Mouse (Mus musculus): ENCODE measurements at regions not wholly inside any gene's neighbourhood (a gene's known extent, or its start where the extent isn't known, plus 50 kb on each side); places are given as distances from the start of the nearest gene placed in this dataset.

DNA sequence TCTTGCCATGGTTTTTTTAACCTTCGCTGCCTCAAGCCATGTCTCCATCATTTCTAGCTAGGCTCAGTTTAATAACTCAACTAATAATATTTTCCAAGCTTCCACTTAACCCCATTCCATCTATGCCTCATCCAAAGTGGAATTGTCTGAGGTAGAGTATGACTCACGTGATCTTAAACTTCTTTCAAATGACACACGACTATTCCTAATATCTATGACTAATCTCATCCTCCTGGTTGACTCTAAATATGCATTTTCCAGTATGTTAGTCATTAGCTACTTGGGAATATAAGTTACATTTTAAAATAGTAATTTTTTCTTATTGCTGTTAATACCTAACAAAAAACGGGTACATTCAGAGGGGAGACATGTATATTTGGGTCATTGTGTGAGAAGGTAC lies 524.8 kb upstream of the Pappa start:
- DNase-seq (ENCODE audit: low read depth, low spot score) = no peak

DNA sequence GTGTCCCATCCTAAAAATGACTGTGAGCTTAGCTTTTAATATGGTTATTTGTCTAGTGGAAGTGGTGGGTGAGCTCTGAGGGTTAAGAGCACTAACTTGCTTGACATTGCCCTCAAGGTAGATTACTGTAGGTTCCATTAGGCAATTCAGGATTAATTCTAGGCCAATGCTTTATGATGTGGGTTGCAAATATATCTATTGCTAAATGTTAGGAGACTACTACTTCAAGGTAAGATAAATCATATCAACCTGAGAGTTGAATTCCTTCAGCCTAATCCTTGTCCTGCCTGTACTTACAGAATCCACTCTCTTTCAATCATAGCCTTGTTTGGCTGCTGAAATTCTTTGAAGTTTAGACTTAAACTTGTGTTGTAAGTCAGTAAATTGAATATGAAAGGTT lies 501.2 kb upstream of the Pappa start:
- DNase-seq (ENCODE audit: low read depth, low spot score) = no peak

DNA sequence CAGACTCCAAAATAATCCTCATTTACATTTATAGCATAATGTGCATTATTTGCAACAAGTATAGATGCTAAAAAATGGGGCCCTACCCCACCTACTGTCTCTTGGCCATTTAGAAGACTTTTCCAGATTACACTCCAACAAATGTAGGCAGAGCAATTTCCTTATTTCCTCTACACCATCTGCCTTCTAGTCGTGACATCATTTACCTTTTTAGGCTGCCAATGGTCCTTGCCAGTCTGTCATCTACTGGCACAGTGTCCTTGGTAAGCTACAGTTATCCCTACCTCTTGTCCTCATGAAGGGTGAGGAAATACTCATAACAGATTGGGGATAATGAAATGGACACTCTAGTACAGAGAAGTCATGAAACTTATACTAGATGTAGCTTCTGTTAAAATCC lies 491.8 kb upstream of the Pappa start:
- no peak for DNase-seq (ENCODE audit: low read depth, low spot score)

DNA sequence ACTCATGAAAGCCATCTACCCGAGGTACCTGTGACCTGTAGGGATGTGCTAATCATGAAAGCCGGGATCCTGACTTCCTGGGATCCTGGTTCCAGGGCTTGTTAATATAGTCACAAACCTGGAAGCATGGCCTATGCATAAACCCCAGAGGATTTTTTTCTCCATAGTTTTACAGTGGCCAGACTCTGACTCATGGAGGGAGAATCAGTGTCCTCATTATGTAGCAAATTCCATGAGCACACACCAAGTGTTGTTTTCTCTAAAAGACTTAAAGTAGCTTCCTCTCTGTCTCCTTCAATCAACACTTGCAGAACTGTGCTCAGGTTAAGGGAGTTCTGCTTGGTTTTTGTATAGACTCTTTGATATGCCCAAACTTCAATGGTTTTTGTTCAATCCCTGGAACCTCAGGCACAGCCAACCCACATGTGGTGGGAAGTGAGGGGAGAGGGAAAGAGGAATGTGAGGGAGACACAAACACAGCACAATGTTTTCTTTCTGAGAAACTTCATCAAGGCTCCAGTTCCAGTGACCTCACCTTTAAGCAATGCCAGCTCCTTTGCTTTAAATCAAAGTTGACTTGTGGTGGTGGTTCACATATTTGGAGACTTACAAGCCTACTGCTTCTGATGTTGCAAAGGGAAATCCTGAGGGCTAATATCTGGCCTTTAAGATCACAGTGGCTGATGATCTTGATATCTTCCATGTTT lies 488.6 kb upstream of the Pappa start:
- no peak for DNase-seq (ENCODE audit: low read depth, low spot score)

DNA sequence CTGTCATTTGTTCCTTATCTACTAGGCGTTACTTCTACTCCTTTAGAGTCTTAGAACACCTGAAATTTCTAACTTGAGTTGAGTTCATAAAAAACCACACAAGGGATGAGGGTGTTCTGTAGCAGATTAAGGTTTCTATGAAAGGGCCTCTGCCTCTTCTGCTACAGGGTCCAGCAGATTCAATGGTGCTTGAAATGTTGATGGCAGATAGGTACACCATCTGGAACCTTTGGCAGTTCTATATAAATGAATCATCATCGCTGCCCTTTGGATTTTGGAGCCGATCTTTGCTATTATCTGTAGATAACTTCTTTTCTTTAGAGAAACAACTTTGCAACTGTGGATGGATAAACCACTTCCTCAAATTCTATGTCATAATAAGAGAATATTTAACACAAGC lies 483.9 kb upstream of the Pappa start:
- DNase-seq (ENCODE audit: low read depth, low spot score) = no peak

DNA sequence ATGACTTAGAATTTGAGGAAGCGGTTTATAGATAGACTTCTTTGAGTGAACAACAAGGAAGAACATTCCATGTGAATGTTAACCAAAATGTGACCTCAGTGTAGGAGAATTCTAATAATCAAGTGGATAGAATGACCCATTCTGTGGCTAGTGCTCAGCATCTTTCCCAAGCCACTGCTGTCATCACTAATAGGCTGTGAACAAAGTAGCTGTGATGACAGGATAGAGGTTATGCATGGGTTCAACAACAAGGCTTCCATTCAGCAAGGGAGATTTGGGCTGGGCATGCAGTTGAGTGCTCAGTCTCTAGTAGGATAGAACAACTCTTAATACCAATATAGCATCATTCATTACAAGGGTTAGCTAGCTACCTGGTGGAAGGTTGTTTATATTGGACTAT lies 483.0 kb upstream of the Pappa start:
- no peak for DNase-seq (ENCODE audit: low read depth, low spot score)

DNA sequence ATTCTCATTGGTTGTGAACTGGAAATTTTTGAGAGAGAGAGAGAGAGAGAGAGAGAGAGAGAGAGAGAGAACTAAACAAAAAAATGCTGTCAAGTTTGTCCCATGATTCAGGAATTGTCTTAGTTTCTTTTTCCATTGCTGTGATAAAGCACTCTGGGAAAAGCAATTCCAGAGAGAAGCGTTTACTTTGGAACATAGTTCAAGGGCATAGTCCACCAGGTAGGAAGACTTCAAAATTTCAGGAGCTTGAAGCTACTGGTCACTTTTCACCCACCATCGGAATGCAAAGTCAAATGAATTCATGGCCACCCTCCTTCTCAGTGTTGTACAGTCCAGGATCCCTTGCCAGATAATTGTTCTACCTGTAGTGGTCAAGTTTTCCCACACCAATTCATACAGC lies 478.8 kb upstream of the Pappa start:
- DNase-seq (ENCODE audit: low read depth, low spot score) = no peak

DNA sequence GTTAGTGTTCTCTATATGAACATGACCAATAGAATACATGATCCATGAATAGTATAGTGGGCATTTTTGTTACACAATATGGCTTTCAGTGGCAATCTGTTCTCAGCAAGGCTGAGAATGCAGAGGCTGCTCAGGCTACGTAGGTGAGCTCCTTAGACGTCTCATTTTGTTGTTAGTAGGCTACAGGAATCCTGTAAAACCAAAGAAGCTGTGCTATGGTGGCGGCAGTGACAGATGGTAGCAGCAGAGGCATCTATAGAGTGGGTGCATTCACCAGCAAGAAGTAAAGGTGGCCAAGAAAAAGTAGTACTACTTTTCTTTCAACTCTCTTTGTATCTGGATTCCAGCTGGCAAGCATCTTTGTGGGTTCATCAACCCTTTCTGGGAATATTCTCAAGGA lies 469.8 kb upstream of the Pappa start:
- no peak for DNase-seq (ENCODE audit: low read depth, low spot score)

DNA sequence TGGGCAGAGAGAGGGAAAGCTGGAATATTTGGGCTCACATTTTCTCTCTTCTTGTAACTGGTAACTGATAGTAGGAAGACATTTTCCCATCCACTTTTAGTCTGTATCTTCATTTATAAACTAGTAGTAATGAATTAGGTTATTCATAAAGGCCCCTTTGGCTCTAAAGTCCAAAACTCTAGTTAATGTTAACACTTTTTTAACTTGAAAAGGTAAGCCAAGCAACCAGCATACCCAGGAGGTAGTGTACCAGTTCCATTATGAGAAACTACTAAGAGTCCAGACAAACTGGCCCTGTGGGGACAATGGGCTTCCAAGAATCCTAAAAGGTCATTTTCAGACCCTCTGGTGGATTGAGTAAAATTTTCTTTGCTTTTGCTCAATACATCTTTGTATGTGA lies 468.4 kb upstream of the Pappa start:
- DNase-seq (ENCODE audit: low read depth, low spot score) = no peak

DNA sequence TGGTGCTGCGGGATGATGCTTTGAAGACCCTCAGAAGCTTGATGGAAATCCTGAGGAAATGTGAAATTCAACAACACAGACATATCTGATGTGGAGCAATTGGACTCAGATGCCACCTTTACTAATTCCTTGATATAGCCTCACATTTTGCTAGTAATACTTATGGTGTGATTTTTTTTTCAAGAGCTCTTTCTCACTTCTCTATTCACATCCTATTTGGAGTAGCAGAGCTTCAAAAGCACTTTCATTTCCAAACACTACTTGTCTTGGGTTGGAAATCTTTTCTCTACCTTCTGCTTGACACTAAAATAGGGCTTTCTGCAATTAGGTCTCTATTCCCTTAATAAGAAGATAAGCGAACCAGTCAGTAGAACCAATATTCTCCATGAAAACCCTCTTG lies 460.3 kb upstream of the Pappa start:
- no peak for DNase-seq (ENCODE audit: low read depth, low spot score)

DNA sequence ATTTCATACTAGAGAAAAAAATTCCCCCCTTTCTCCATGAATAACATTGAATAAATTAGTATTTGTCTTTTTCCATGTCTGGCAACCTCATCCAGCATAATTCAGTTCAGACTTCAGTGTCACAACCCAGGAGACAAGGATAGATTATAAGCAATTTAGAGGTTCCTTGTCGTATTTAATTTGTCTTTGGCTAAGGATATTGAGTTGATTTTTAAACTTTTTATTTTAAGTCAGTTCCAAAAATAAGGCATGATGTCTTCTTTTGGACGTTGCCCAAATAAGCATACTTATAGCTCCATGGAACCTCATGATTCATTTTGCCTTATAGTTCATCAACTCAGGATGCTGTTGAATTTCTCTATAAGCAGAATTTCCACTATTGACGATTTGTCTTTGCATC lies 456.0 kb upstream of the Pappa start:
- no peak for DNase-seq (ENCODE audit: low read depth, low spot score)

DNA sequence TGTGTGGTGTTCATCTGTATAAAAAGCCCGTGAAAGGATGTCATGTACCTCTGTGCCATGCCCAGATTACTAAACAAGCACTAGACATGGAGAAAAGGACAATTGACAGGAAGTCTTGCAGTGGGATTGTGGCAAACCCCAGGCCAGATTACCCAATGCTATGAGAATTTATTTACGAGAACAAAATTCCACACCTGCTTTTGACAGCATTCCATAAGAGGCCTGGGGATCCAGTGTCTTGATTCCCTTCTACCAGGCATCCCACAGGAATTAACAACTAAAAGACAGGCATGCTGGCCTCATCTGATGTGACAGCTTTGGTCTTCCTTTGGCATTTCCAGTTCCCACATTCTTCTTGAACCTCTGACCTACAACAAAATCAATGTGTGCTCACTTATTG lies 454.3 kb upstream of the Pappa start:
- no peak for DNase-seq (ENCODE audit: low read depth, low spot score)

DNA sequence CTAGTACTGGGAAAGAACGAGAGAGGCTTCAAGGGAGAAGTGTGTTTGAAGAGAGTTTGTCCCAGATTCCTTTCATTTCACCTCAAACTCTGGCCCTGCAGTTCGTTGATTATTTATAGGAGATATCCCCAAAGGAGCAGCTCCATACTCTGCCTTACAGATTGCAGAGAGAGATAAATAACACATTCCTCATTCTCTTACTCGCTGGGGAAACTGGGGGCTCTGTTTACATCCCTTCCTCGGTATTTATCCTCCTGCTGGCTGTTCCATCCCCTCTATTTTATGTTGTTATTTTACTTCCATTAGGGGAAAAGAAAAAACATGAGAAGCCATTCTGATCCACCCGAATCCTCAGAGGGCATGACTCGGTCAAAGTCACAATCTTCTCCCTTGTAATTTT lies 447.5 kb upstream of the Pappa start:
- no peak for DNase-seq (ENCODE audit: low read depth, low spot score)

DNA sequence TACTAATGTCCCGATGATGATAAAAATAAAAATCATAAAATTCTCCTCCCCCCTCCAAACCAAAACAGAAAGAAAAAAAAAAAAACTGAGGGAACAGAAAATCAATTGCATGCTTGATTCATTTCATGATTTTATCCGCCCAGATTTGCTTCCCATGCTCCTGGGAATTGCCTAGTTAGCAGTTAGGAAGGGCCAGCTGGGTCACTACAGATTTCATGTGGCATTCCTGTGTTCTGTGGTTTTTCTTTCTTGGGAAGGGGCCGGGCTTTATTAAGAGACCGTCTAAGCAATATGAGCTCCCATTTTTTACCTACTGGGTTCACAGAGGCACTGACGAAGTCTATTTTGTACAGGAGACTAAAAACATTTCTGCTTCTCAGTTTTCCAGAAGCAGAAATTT lies 447.1 kb upstream of the Pappa start:
- no peak for DNase-seq (ENCODE audit: low read depth, low spot score)

DNA sequence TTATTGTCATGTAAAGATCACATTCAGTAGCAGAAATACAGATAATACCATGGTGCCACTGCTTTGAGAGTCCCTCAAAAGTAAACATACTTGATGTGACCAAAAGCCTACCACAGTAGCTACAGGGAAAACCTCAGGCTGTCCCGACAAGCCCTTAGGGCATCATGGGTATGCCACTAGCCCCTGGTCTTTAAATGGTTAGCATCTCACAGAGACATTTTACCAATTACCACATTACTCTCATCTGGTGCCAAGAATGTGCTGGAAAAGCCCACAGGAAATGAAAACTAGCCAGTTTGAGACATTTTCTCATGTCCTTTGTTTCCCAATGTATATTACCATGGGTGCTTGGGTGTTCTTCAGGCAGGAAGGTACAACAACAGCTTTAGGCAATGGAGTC lies 439.3 kb upstream of the Pappa start:
- DNase-seq (ENCODE audit: low read depth, low spot score) = no peak

DNA sequence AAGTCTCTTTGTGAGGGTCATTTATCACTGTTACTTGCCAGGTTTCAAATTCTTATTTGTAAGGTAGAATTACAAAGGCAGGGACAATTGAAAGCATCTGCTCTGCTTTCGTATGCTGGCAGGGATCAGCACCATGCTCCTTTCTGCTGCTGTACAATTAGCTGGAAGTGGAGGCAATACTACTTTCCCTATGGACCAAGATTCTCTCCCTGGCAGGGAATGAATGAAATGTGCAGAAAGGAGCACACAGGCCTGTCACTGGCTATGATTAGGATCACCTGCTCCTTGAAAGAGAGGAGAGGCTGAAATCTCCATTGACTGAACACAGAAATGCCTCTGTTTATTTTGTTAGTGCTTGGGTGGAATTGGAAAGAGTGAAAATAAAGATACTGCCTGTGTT lies 427.8 kb upstream of the Pappa start:
- no peak for DNase-seq (ENCODE audit: low read depth, low spot score)

DNA sequence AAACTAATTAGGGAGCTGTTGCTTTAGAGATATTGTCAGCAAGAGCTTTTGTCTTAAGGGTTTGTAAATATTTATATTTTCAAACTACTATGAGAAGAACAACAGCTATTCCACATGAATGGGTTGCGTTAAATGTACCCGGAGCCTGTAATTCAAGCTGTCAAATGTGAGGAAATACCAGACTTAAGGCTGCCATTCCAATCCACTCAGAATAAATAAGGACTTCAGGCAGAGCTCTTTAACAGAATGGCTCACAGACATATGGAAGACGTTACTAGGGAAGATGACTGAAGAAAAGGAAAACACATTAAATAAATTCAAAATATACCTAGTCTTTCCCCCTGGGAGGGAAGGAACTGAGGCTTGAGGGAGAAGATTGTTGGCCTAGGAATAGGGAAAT lies 400.7 kb upstream of the Pappa start:
- peak; percentile 3 for DNase-seq (ENCODE audit: low read depth, low spot score)

DNA sequence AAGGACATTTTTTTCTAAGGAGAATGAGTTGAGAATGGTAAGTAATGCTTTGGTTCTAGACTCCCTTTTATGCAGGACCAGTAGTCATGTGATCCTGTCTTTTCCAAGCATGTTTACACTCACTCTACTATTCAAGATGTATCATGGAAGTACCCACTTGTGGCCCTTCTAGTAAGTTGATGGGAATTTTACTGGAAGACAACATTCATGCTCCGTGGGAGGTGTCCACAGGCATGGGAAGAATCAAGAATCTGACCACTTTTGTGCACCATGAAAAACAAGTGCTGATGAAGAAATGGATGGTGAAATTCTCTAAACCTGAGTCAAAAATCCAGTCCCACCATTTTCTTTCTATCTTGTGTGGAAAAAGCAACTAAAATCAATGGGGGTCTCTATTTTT lies 399.1 kb upstream of the Pappa start:
- no peak for DNase-seq (ENCODE audit: low read depth, low spot score)

DNA sequence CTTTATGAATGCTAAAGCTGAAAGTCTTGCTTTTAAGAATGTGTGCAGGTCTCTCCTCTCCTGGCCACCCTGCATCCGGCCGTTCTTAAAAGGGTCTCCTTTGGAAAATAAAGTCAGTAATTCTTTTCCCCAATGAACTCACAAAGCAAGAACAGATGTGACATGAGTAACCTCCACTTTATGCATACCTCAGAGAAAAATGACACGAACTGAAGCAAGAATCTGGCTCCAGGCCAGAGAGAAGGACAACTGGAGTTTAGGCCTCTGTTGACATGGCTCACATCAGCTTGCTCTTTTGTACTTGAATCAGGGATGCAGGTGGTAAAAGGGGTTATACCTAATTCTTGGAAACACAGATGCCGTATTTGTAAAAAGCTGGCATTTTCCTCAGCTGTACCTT lies 368.0 kb upstream of the Pappa start:
- DNase-seq (ENCODE audit: low read depth, low spot score) = peak; percentile 8

DNA sequence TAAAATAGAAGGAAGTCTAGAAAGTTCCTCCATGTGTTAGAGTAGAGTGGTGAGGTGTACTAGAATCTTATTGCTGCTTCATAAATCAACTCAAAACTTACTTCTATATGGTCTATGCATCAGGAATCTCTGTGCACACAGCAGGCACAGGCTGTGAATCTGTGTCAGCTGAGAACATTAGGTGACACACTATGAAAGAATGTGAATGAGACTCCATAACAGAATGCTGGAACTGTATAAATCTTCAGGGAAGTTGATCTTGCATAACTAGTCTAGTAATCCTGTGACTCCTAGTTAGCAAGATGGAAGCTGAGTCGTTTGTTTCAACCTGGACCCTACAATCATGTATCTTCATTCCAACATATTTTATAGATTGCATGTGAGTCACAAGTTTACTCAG lies 355.4 kb upstream of the Pappa start:
- DNase-seq (ENCODE audit: low read depth, low spot score) = no peak

DNA sequence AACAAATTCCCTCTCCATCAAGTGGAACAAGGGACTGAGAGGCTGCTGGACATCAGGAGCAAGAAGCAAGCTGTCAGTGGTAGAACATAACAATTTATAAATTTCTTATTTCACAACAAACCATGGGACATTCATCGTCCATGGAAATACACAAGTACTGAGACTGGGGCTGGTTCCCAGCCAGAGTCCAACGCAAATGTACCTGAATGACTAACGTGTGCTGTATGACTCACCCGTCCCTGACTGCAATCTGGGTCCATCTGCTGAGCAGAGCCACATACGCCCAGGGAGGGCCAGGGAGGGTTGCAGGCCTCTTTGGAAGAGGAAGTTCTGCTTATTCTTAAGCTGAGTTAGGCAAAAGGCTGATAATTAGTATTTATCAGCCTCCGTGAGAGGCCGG lies 320.1 kb upstream of the Pappa start:
- DNase-seq (ENCODE audit: low read depth, low spot score) = no peak

DNA sequence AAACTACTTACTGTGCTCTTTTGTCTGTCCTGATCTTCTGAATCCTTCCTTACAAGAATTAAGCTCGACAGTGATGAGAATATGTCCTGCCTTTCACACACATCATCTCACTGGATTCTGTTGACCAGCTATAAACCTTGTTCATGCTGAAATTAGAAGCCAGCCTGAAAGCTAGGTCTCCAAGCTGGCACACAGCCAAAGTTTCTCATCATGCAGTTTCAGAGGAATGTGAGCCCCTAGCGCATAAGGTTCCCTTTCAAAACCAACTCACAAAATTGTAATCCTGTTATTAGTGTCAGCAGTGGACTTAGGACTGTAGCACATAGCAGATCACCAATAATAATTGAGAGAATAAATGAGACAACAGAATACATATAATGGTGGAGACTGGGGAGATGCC lies 319.0 kb upstream of the Pappa start:
- peak; percentile 2 for DNase-seq (ENCODE audit: low read depth, low spot score)

DNA sequence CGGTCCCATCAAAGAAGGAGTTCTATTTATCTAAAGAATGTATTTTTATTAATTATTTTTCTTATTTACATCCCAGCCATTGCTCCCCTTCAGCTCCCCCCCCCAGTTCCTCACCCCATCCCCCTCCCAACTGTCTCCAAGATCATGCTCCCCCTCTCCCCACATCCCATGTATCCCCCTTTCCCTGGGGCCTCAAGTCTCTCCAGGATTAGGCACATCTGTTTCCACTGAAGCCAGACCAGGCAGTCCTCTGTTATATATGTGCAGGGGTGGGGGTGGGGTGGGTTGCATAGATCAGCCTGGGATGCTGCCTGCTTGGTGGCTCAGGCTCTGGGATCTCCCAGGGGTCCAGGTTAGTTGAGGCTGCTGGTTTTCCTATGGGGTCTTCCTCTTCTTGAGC lies 316.8 kb upstream of the Pappa start:
- DNase-seq (ENCODE audit: low read depth, low spot score) = no peak

DNA sequence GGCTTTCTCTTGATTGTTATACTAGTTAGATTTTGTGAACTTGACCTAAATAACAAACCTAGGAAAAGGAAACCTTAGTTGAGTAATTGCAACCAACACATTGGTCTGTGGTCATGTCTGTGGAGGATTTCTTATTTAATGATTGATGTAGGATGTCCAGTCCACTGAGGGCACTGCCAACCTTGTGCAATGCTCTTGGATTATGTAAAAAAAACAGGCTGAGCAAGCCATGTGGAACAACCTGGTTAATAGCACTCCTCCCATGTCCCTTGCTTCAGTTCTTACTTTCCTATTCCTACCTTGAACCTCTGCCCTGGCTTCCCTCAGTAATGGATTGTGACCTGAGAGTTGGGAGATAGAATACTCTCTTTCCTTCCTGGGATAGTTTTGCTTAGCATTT lies 312.0 kb upstream of the Pappa start:
- DNase-seq (ENCODE audit: low read depth, low spot score) = no peak

Measured in embryo, embryonic 11.5 days (tissue).